Mouse (Mus musculus): ENCODE measurements around the gene Tceanc2. TPM values are rescaled to one million over a fixed set of nuclear protein-coding genes. Genes with fewer than 3 reads are reported as not detected.

Tceanc2 gene
- polyA plus RNA-seq, 1 experiment from 2014 or later, result 12.7 TPM

- H3K4me2 ChIP-seq (ENCODE audit: low read depth, low read length), result no peak overlapping the region
- 78% methylated on average over 7 of the region's 7 CpGs for WGBS (ENCODE audit: insufficient replicate concordance)
- no peak overlapping the region for H3K4me3 ChIP-seq (ENCODE audit: low read depth, low read length)
- no peaks in the 10 kb centered on the region for H3K4me1 ChIP-seq (ENCODE audit: insufficient read depth)
- H3K36me3 ChIP-seq (replicated peaks; ENCODE audit: insufficient read depth, low read length), result peaks cover 63% of the 10 kb centered on the region
- ATAC-seq, result no peak
- no peak for DNase-seq
- no peaks in the 10 kb centered on the region for H3K27me3 ChIP-seq (ENCODE audit: insufficient read depth, low read length)
- no peak overlapping the region for H3K9ac ChIP-seq (replicated peaks)
- H3K9me3 ChIP-seq (ENCODE audit: low read length), result no peaks in the 10 kb centered on the region
- TF ChIP-seq EP300 (IDR thresholded peaks at IDR 0.05; ENCODE audit: low read depth) (no peak), CTCF (IDR thresholded peaks at IDR 0.05; ENCODE audit: low read depth) (no peak)
- H3K27ac ChIP-seq (ENCODE audit: low read depth), result no peak overlapping the region
Observed at GRCm38 (mm10) chr4:107203001-107203400, 24.1 kb upstream of the Tceanc2 start.

DNA sequence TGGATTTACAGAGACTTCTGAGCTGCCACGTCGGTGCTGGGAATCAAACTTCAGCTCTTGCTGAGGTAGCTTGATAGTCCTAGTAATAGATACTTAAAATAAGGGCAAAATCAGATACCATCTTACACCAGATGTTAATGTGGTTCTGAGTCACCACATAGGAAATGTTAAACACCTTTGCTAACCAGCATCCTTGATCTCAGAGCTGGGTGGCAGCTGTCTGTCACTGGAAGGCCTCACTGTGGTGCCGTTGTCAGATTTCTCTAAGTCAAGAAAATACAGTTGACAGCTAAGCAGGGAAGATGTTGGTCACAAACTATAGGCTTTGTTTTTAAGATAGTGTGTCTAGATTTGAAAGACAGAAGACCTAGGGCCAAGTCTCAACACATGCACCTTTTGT is 22.9 kb upstream of the Tceanc2 start:
- Histone ChIP-seq H3K27ac (ENCODE audit: low read depth) (no peak overlapping the region), H3K4me2 (ENCODE audit: low read depth, low read length) (no peak overlapping the region), H3K9ac (replicated peaks) (no peak overlapping the region), H3K36me3 (replicated peaks; ENCODE audit: insufficient read depth, low read length) (peaks cover 73% of the 10 kb centered on the region), H3K9me3 (ENCODE audit: low read length) (no peaks in the 10 kb centered on the region), H3K27me3 (ENCODE audit: insufficient read depth, low read length) (no peaks in the 10 kb centered on the region), H3K4me3 (ENCODE audit: low read depth, low read length) (no peak overlapping the region), H3K4me1 (ENCODE audit: insufficient read depth) (no peaks in the 10 kb centered on the region)
- TF ChIP-seq CTCF (IDR thresholded peaks at IDR 0.05; ENCODE audit: low read depth) (no peak), EP300 (IDR thresholded peaks at IDR 0.05; ENCODE audit: low read depth) (no peak)
- DNase-seq, result no peak
- whole genome bisulfite sequencing (ENCODE audit: insufficient replicate concordance), result 87% methylated on average over 3 of the region's 3 CpGs
- no peak for ATAC-seq

DNA sequence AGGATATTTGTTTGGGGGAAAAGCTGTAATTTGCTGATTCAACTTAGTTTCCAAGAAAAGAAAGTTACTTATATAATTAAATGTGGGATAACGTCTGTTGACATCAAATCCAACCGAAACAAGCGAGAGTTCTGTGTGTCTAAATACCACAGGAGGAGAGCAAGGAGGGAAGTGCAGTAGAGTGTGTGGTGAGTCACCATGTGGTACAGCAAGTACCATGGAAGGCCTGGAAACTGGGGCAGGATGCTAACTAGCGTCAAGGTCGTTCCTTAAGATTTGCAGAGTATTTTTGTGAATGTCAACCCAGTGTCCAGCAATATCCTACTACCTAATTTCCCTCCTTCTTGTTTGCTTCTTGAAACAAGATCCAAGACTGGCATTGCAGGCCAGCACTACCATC is 19.2 kb upstream of the Tceanc2 start:
- H3K4me1 ChIP-seq (ENCODE audit: insufficient read depth), result no peaks in the 10 kb centered on the region
- no peaks in the 10 kb centered on the region for H3K27me3 ChIP-seq (ENCODE audit: insufficient read depth, low read length)
- no peak overlapping the region for H3K4me3 ChIP-seq (ENCODE audit: low read depth, low read length)
- ATAC-seq (no peak), DNase-seq (no peak)
- H3K27ac ChIP-seq (ENCODE audit: low read depth), result no peak overlapping the region
- peaks cover 78% of the 10 kb centered on the region for H3K36me3 ChIP-seq (replicated peaks; ENCODE audit: insufficient read depth, low read length)
- TF ChIP-seq CTCF (IDR thresholded peaks at IDR 0.05; ENCODE audit: low read depth), result no peak
- TF ChIP-seq EP300 (IDR thresholded peaks at IDR 0.05; ENCODE audit: low read depth), result no peak
- H3K9me3 ChIP-seq (ENCODE audit: low read length), result no peaks in the 10 kb centered on the region
- 88% methylated on average over 5 of the region's 5 CpGs for WGBS (ENCODE audit: insufficient replicate concordance)
- H3K9ac ChIP-seq (replicated peaks), result no peak overlapping the region
- no peak overlapping the region for H3K4me2 ChIP-seq (ENCODE audit: low read depth, low read length)

GRCm38 (mm10) chr4:107196454-107196853 is 17.5 kb upstream of the Tceanc2 start:
- H3K36me3 ChIP-seq (replicated peaks; ENCODE audit: insufficient read depth, low read length), result peaks cover 78% of the 10 kb centered on the region
- H3K4me3 ChIP-seq (ENCODE audit: low read depth, low read length), result no peak overlapping the region
- TF ChIP-seq EP300 (IDR thresholded peaks at IDR 0.05; ENCODE audit: low read depth) (no peak), CTCF (IDR thresholded peaks at IDR 0.05; ENCODE audit: low read depth) (no peak)
- H3K27ac ChIP-seq (ENCODE audit: low read depth), result no peak overlapping the region
- H3K4me1 ChIP-seq (ENCODE audit: insufficient read depth), result no peaks in the 10 kb centered on the region
- no peaks in the 10 kb centered on the region for H3K9me3 ChIP-seq (ENCODE audit: low read length)
- H3K27me3 ChIP-seq (ENCODE audit: insufficient read depth, low read length), result no peaks in the 10 kb centered on the region
- DNase-seq (no peak), ATAC-seq (no peak)
- WGBS (ENCODE audit: insufficient replicate concordance), result 83% methylated on average over 2 of the region's 2 CpGs
- no peak overlapping the region for H3K4me2 ChIP-seq (ENCODE audit: low read depth, low read length)
- H3K9ac ChIP-seq (replicated peaks), result no peak overlapping the region

GRCm38 (mm10) chr4:107193841-107194240 is 14.9 kb upstream of the Tceanc2 start:
- H3K9me3 ChIP-seq (ENCODE audit: low read length), result no peaks in the 10 kb centered on the region
- H3K4me1 ChIP-seq (ENCODE audit: insufficient read depth), result no peaks in the 10 kb centered on the region
- no peak overlapping the region for H3K9ac ChIP-seq (replicated peaks)
- WGBS (ENCODE audit: insufficient replicate concordance), result 90% methylated on average over 3 of the region's 3 CpGs
- DNase-seq, result no peak
- no peak for ATAC-seq
- H3K27me3 ChIP-seq (ENCODE audit: insufficient read depth, low read length), result no peaks in the 10 kb centered on the region
- no peak overlapping the region for H3K27ac ChIP-seq (ENCODE audit: low read depth)
- TF ChIP-seq EP300 (IDR thresholded peaks at IDR 0.05; ENCODE audit: low read depth) (no peak), CTCF (IDR thresholded peaks at IDR 0.05; ENCODE audit: low read depth) (no peak)
- H3K4me2 ChIP-seq (ENCODE audit: low read depth, low read length), result no peak overlapping the region
- H3K4me3 ChIP-seq (ENCODE audit: low read depth, low read length), result no peak overlapping the region
- peaks cover 76% of the 10 kb centered on the region for H3K36me3 ChIP-seq (replicated peaks; ENCODE audit: insufficient read depth, low read length)

- Histone ChIP-seq H3K9ac (replicated peaks) (no peak overlapping the region), H3K27me3 (ENCODE audit: insufficient read depth, low read length) (no peaks in the 10 kb centered on the region), H3K4me3 (ENCODE audit: low read depth, low read length) (no peak overlapping the region), H3K27ac (ENCODE audit: low read depth) (no peak overlapping the region), H3K4me1 (ENCODE audit: insufficient read depth) (peaks cover 22% of the 10 kb centered on the region), H3K36me3 (replicated peaks; ENCODE audit: insufficient read depth, low read length) (peaks cover 47% of the 10 kb centered on the region), H3K4me2 (ENCODE audit: low read depth, low read length) (no peak overlapping the region), H3K9me3 (ENCODE audit: low read length) (no peaks in the 10 kb centered on the region)
- 85% methylated on average over 3 of the region's 3 CpGs for WGBS (ENCODE audit: insufficient replicate concordance)
- no peak for TF ChIP-seq EP300 (IDR thresholded peaks at IDR 0.05; ENCODE audit: low read depth)
- no peak for TF ChIP-seq CTCF (IDR thresholded peaks at IDR 0.05; ENCODE audit: low read depth)
- no peak for ATAC-seq
- no peak for DNase-seq
Observed at GRCm38 (mm10) chr4:107185703-107186102, 6.8 kb upstream of the Tceanc2 start.

DNA sequence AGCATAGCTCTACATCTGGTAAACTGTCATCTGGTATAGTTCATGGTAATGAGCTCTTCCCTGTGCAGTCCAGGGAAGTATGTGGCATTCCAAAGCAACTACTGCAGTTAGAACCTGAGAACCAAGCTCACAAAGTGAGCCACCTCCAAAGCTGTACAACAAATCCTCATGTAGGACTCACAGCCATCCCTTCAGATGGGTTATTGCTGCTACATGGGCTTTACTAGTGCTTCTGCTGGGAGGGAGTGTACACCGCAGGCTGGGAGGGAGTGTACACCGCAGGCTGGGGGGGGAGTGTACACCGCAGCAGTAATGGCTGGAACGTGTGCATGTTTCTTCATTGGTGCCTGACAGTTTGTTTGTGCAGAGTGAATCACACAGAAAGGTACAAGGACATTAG is 4.3 kb upstream of the Tceanc2 start:
- Histone ChIP-seq H3K4me1 (ENCODE audit: insufficient read depth) (peaks cover 30% of the 10 kb centered on the region), H3K27ac (ENCODE audit: low read depth) (peak overlapping the region; percentile 62; the same call in 1 of the 2 replicates), H3K36me3 (replicated peaks; ENCODE audit: insufficient read depth, low read length) (peaks cover 24% of the 10 kb centered on the region), H3K9ac (replicated peaks) (no peak overlapping the region), H3K4me3 (ENCODE audit: low read depth, low read length) (no peak overlapping the region), H3K9me3 (ENCODE audit: low read length) (no peaks in the 10 kb centered on the region), H3K4me2 (ENCODE audit: low read depth, low read length) (peak overlapping the region; percentile 31), H3K27me3 (ENCODE audit: insufficient read depth, low read length) (no peaks in the 10 kb centered on the region)
- DNase-seq (peak; percentile 29), ATAC-seq (no peak)
- 66% methylated on average over 4 of the region's 4 CpGs for WGBS (ENCODE audit: insufficient replicate concordance)
- no peak for TF ChIP-seq CTCF (IDR thresholded peaks at IDR 0.05; ENCODE audit: low read depth)
- TF ChIP-seq EP300 (IDR thresholded peaks at IDR 0.05; ENCODE audit: low read depth), result no peak

All from liver, postnatal 0 days (tissue).